Mouse (Mus musculus) Patski (cell line): Measurements from ENCODE around the gene Tbc1d4. TPM values are rescaled to one million over a fixed set of nuclear protein-coding genes. Genes with fewer than 3 reads are reported as not detected.

Experiments used
- ATAC-seq: fragments of 100-300 bp; one replicate; pipeline ENCODE4 v1.8.0; 2021
- CTCF ChIA-PET: fragments of 350-600 bp; sonication (Branson Sonifier 250); formaldehyde crosslinking; loops from one replicate; lab custom pipeline; 2022; ENCODE audit warnings: inconsistent platforms; lab: Charles Lee
- POLR2A ChIA-PET: fragments of 350-600 bp; sonication (Branson Sonifier 250); formaldehyde crosslinking; loops from one replicate; lab custom pipeline; 2022; ENCODE audit warnings: antibody characterized with exemption, inconsistent platforms; lab: Charles Lee
- DNase-seq: peaks from one replicate; pipeline ENCODE4 v3.0.0-alpha.2; 2011; ENCODE audit warnings: low read depth, low spot score
- H3K27me3 ChIP-seq: fragments of 371-371 bp; one replicate; pipeline ENCODE4 v1.5.1; 2021
- CTCF ChIP-seq: fragments of 100-300 bp; IDR thresholded peaks from one replicate; pipeline ENCODE4 v1.5.1; 2021
- in situ Hi-C: fragments of 300-500 bp; cut with MboI; formaldehyde crosslinking; loops from 3 replicates; pipeline ENCODE4 v1.11.1; 2018; ENCODE audit warnings: low pct_unique_long_range_greater_than_20kb, mixed read lengths
- polyA plus RNA-seq: library from polyadenylated mRNA; unstranded; gene quantifications from one replicate; pipeline ENCODE4 v1.2.3, GENCODE M21; 2021

Gene Tbc1d4
- polyA plus RNA-seq, 1 experiment from 2014 or later = 11.8 TPM

DNA sequence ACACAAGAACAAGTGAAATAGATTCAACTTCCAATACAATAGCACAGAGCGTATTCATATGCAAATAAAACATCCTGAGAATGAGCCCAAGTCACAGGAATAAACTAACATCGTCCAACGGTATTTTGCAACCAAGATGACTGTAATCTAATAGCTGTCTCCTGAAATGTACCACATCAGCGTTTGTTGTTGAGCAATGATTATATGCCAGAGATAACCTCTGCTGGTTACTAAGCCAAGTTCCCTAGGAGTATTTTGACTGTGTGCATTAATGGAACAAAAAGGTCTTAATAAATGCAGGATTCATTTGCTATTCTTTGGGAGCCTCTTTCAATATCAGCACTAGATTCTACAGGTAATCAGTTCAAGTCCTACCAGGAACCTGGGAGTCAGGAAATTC, 161.1 kb downstream of the Tbc1d4 start:
- H3K27me3 ChIP-seq = no peaks in the 10 kb centered on the region
- DNase-seq = no peak
- ATAC-seq = no peak
- TF ChIP-seq CTCF = no peak
- in situ Hi-C loops = no loop called here
- ChIA-PET CTCF (interaction anchor here (1.6 kb wide), 1 partner anchor 13 kb away, joined by 4 read pairs; no protein-coding TSS in a partner anchor), POLR2A (no interaction called here)

DNA sequence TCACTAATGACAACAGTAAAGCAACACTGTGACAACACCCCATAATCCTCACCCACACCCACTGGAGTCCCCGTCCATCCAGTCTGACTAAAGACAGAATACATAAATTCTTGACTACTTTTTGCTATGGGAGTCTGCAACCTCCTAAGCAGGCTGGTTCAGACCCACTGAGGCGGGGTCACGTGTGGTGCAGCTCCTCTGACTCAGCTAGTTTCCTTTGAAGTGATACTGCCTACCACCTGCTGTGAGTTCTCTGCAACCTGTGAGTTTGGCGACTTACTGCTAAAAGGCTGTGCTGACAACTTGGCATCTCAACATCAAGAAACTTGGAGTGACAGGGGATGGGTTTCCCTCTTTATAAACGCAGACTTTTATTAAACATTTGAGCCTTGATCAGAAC, 163.8 kb downstream of the Tbc1d4 start:
- DNase-seq = no peak
- no peak for TF ChIP-seq CTCF
- in situ Hi-C loops = no loop called here
- CTCF ChIA-PET = no interaction called here
- no peaks in the 10 kb centered on the region for H3K27me3 ChIP-seq
- no peak for ATAC-seq
- POLR2A ChIA-PET = interaction anchor here (0.6 kb wide), 1 partner anchor 17 kb away, joined by 3 read pairs; no protein-coding TSS in a partner anchor

DNA sequence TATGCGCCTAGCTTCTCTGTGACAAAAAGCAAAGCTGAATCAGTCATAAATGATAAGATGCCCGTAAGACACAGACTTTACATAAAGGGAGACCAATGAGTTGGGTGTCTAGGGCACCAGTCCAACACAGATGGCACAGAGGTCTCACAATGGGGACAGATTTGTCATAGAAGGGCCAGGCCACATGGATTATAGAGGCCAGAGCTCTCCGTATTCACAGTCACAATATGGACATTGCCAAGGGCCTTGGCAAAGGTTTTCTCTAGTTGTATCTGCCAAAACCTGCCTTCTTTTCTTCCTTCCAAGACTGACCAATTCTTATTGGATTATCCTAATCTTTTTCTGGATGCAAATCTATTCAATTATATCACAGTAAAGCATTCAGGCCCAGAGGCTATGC, 171.1 kb downstream of the Tbc1d4 start:
- H3K27me3 ChIP-seq = no peaks in the 10 kb centered on the region
- in situ Hi-C loops = no loop called here
- ATAC-seq (no peak), DNase-seq (no peak)
- TF ChIP-seq CTCF = no peak
- ChIA-PET CTCF (interaction anchor here (1.1 kb wide), 1 partner anchor 21 kb away, joined by 3 read pairs; no protein-coding TSS in a partner anchor), POLR2A (no interaction called here)

DNA sequence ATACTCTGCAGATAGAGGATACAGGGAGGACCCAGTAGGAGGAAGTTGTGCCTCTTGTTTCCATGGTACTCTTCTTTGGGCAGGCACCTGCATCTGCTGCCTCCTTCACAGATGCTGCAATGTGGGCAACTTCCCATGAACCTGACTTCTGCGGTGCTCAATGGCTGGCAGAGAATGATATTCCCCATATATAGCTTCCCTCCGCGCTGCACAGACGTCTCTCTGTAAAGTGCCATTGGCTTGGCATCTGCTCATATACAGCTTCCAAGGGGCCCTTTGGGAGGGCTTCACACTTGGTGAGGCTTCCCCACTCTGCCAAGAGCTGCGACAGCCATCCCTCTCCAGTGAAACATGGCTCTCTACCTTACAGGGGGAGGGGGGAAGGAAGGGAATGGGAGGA, 178.5 kb downstream of the Tbc1d4 start:
- ATAC-seq (no peak), DNase-seq (no peak)
- TF ChIP-seq CTCF = no peak
- ChIA-PET POLR2A (no interaction called here), CTCF (no interaction called here)
- no peaks in the 10 kb centered on the region for H3K27me3 ChIP-seq
- in situ Hi-C loops = no loop called here

DNA sequence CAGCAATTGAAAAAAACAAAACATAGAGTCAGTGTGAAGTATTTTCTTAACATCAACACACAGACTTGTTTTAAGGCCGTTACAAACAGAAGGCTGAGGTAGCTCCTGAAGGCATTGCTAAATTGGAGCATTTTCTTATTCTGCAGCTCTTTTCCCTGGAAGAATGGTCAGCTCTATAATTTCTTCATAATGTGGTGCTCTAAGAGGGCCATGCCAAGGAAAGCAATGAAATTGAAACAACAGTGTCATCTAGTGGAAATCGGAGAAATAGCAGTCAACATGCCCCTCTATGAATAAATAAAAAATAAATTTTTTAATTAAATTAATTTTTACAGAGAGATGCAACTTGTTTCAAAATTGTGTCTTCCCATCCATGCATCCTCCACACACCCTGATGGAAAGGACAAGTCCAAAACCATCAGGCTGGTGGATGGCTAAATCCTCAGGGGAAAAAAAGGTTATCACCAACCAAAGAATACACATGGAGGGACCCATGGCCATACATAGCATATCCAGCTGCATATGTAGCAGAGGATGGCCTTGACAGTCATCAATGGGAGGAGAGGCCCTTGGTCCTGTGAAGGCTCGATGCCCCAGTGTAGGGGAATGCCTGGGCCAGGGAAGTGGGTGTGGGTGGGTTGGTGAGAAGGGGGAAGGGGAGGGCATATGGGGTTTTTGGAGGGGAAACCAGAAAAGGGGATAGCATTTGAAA, 180.0 kb downstream of the Tbc1d4 start:
- peak; percentile 77 for TF ChIP-seq CTCF
- CTCF ChIA-PET = interaction anchor here (0.6 to 2.1 kb wide), 8 partner anchors 9 to 1500 kb away, joined by 3 to 8 read pairs (median 4); no protein-coding TSS in a partner anchor
- DNase-seq (no peak), ATAC-seq (no peak)
- in situ Hi-C loops = no loop called here
- POLR2A ChIA-PET = interaction anchor here (0.6 to 1.0 kb wide), 2 partner anchors 17 to 1493 kb away, joined by 3 read pairs; no protein-coding TSS in a partner anchor
- no peaks in the 10 kb centered on the region for H3K27me3 ChIP-seq

DNA sequence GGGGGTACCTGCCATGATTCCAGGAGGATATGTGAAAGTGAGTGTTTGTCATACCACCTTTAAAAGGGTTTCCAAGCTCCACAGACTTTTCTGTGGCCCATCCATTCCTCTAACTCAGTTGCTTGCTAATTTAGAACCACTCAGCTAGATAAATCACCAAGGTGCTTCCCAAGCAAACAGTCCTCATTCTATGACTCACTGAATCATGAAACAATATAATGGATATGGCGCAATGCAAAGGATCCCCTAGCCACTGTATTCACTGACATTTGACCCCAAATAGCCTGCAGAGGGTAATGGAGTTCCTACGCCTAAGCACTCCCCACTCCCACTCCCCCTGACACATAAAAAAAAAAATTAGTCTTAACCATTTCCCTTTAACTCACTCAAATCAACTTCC, 191.3 kb downstream of the Tbc1d4 start:
- TF ChIP-seq CTCF = no peak
- peak; percentile 49 for DNase-seq
- in situ Hi-C loops = no loop called here
- POLR2A ChIA-PET = interaction anchor here (0.6 kb wide), 1 partner anchor 416 kb away, joined by 4 read pairs; no protein-coding TSS in a partner anchor
- H3K27me3 ChIP-seq = no peaks in the 10 kb centered on the region
- CTCF ChIA-PET = interaction anchor here (1.3 to 1.8 kb wide), 4 partner anchors 11 to 41 kb away, joined by 3 to 7 read pairs (median 4); no protein-coding TSS in a partner anchor
- peak; percentile 73 for ATAC-seq

Other genes starting within 250 kb of the Tbc1d4 start
- 60.6 TPM for gene Commd6, start 31.5 kb upstream of the Tbc1d4 start, polyA plus RNA-seq
- gene Uchl3, start 44.8 kb upstream of the Tbc1d4 start, polyA plus RNA-seq = 53.0 TPM
- gene Gm9922, start 120.6 kb upstream of the Tbc1d4 start, polyA plus RNA-seq = 3.2 TPM
- 60.7 TPM for gene Lmo7, start 120.8 kb upstream of the Tbc1d4 start, polyA plus RNA-seq